Mouse (Mus musculus): ENCODE measurements around the gene Dgki.

DNA sequence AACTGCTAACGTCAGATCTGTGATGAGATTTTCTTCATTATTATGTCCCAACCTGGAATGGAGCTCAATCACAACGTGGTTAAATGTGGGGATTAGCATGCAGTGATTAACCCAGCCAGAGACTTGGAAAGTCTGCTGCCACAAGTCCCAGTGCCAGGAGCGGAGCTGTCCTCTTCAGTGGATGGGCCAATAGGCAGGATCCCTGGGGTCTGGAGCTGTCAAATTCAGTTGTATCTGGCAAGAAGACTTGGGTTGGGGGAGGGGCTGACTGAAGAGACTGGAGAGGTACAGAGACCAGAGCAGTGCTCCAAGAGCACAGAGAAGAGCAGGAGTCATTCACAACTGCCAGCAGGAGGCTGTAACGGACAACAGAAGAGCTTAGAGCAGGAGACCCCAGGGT lies 97.1 kb downstream of the Dgki start:
- TF ChIP-seq MAFK (IDR thresholded peaks at IDR 0.05; ENCODE audit: insufficient read depth, low read depth, low read length), result no peak
- TF ChIP-seq ZC3H11A (IDR thresholded peaks at IDR 0.05; ENCODE audit: borderline replicate concordance, low read depth, low read length), result no peak

Measured in ES-E14 (cell line).